Mouse (Mus musculus): ENCODE measurements around the gene Alg14.

Alg14 gene

GRCm38 (mm10) chr3:121338687-121339086 is 47.1 kb downstream of the Alg14 start:
- no peak for DNase-seq (ENCODE audit: low spot score in 2 of 2)

GRCm38 (mm10) chr3:121340321-121340761 is 48.8 kb downstream of the Alg14 start:
- DNase-seq (ENCODE audit: low spot score in 2 of 2): no peak

- no peak for DNase-seq (ENCODE audit: low spot score in 2 of 2)
Measured at GRCm38 (mm10) chr3:121343224-121343623, 51.7 kb downstream of the Alg14 start.

GRCm38 (mm10) chr3:121344056-121344945 is 52.7 kb downstream of the Alg14 start:
- no peak for DNase-seq (ENCODE audit: low spot score in 2 of 2)

- DNase-seq (ENCODE audit: low spot score in 2 of 2): no peak
Measured at GRCm38 (mm10) chr3:121344951-121345642, 53.5 kb downstream of the Alg14 start.

GRCm38 (mm10) chr3:121345643-121346000 is 54.0 kb downstream of the Alg14 start:
- DNase-seq (ENCODE audit: low spot score in 2 of 2): no peak

- no peak for DNase-seq (ENCODE audit: low spot score in 2 of 2)
Measured at GRCm38 (mm10) chr3:121346507-121347267, 55.1 kb downstream of the Alg14 start.

- no peak for DNase-seq (ENCODE audit: low spot score in 2 of 2)
Measured at GRCm38 (mm10) chr3:121348792-121349191, 57.2 kb downstream of the Alg14 start.

- DNase-seq (ENCODE audit: low spot score in 2 of 2): no peak
Measured at GRCm38 (mm10) chr3:121349334-121350169, 58.0 kb downstream of the Alg14 start.

GRCm38 (mm10) chr3:121351257-121351656 is 59.7 kb downstream of the Alg14 start:
- DNase-seq (ENCODE audit: low spot score in 2 of 2): no peak

- no peak for DNase-seq (ENCODE audit: low spot score in 2 of 2)
Measured at GRCm38 (mm10) chr3:121354281-121354680, 62.7 kb downstream of the Alg14 start.

- DNase-seq (ENCODE audit: low spot score in 2 of 2): no peak
Measured at GRCm38 (mm10) chr3:121354861-121355470, 63.4 kb downstream of the Alg14 start.

GRCm38 (mm10) chr3:121355569-121355968 is 64.0 kb downstream of the Alg14 start:
- DNase-seq (ENCODE audit: low spot score in 2 of 2): no peak

GRCm38 (mm10) chr3:121356111-121356510 is 64.5 kb downstream of the Alg14 start:
- DNase-seq (ENCODE audit: low spot score in 2 of 2): no peak

GRCm38 (mm10) chr3:121357030-121357429 is 65.5 kb downstream of the Alg14 start:
- no peak for DNase-seq (ENCODE audit: low spot score in 2 of 2)

- no peak for DNase-seq (ENCODE audit: low spot score in 2 of 2)
Measured at GRCm38 (mm10) chr3:121358285-121358684, 66.7 kb downstream of the Alg14 start.

GRCm38 (mm10) chr3:121358850-121359249 is 67.3 kb downstream of the Alg14 start:
- no peak for DNase-seq (ENCODE audit: low spot score in 2 of 2)

GRCm38 (mm10) chr3:121359272-121359671 is 67.7 kb downstream of the Alg14 start:
- DNase-seq (ENCODE audit: low spot score in 2 of 2): no peak

GRCm38 (mm10) chr3:121362002-121362401 is 70.4 kb downstream of the Alg14 start:
- DNase-seq (ENCODE audit: low spot score in 2 of 2): no peak

- DNase-seq (ENCODE audit: low spot score in 2 of 2): no peak
Measured at GRCm38 (mm10) chr3:121364388-121364787, 72.8 kb downstream of the Alg14 start.

- DNase-seq (ENCODE audit: low spot score in 2 of 2): no peak
Measured at GRCm38 (mm10) chr3:121365131-121365530, 73.6 kb downstream of the Alg14 start.

All from spleen, postnatal 4 days (tissue).